Mouse (Mus musculus): Measurements from ENCODE around the gene Gm6020.
A peak's percentile ranks its signal among the peaks of the same experiment; 100 is the strongest.
"Not testable (repeated sequence)": the region's sequence is repeated elsewhere in the genome, so short reads cannot be mapped to it uniquely, and the experiment has no call there.

The Gm6020 gene

DNA sequence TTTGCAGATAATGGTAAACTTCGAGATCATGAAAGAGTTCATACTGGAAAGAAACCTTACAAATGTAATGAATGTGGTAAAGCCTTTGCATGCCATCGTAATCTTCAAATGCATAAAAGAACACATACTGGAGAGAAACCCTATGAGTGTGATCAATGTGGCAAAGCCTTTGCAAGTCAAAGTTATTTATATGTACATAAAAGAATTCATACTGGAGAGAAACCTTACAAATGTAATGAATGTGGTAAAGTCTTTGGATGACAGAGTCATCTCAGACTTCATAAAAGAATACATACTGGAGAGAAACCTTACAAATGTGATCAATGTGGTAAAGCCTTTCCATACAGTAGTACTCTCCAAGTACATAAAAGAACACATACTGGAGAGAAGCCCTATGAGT, at the start of gene Gm6020:
Gene Gm6020, plus strand, starts transcription at position 301 of the 400 bp plus-strand sequence.
- not testable (repeated sequence) for DNase-seq (ENCODE audit: low spot score in 2 of 2)

DNA sequence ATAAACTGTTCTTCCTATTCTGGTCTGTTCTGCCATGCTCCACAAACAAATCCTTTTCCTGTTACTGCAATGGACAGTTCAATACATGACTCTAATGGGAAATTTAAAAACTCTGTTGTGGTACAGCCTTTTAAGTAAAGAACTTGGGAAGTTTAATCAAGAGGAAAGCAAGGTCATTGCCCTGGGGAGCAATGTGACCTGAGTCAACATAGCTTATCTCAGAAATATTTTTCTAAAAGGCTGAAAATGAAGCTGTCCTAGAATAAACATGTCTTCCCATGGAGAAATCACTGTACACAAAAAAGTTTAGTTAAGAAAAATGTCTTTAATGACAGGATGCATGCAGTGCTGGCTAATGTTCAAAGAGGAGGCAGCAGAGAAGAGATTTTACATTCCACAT, 45.0 kb upstream of the Gm6020 start:
- DNase-seq (ENCODE audit: low spot score in 2 of 2), result no peak

- peak; percentile 83 to 88 for DNase-seq (ENCODE audit: low spot score in 2 of 2)
These were observed 43.1 kb upstream of the Gm6020 start, which contains the start of gene Zfp950 for GRCm38 (mm10) chr19:61140342-61141206. Gene Zfp950 (minus strand): TSS chr19:61140840.

- no peak for DNase-seq (ENCODE audit: low spot score in 2 of 2)
These were observed 42.4 kb upstream of the Gm6020 start for GRCm38 (mm10) chr19:61141299-61141698.

DNA sequence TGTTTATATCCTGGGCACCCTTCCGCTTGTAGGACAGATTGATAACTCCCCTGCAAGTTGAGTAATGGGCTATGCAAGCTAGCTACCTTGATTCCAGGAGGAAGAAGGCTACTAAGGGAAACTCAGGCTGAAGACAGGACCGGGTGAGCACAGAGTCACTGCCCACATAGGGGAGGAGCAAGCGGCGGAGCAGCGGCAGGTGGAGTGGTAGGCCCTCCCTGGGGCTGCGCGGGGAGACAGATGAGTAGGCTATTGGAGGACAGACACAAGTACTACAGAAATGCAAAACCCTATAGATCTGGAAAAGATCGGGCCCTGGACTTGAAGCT, 32.4 kb upstream of the Gm6020 start:
- DNase-seq (ENCODE audit: low spot score in 2 of 2), result no peak

DNA sequence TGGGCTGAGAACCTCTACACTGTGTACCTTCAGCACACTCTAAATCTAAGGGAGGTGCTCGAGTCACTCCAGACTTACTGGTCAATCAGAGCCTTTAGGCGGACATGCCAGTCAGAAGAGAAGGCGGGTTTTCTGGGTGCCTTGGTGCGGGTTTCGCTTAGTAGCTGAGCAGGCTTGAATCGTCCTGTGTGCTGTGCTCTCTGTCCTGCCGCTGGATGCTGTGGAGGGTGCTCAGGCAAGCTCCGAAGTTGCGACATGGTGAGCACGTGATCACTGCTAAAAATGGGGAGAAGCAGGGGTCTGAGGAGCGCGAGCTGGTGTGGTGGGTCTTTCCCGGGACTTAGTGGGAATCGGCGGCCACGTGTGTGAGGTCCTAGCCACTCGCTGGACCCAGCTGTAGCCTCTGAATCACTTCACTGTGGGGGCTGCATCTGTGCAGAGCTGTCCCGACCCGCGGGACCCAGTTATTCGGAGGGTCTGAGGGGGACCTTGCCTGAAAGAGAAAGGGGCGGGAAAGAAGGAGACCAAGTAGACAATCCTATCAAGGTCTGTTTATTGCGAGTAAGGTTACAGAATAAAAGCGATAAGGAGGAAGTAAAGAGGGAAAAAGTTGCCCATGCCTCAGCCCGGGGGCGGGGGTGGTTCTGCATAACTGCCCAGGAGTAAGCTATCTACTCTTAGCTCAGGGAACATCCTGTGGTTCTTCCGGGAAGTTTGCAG, 31.8 kb upstream of the Gm6020 start:
- DNase-seq (ENCODE audit: low spot score in 2 of 2), result no peak

- no peak for DNase-seq (ENCODE audit: low spot score in 2 of 2)
These were observed 7.8 kb upstream of the Gm6020 start, which contains the start of gene Gm7102 for GRCm38 (mm10) chr19:61175756-61176324. Gene Gm7102 (minus strand): TSS chr19:61176309.

DNA sequence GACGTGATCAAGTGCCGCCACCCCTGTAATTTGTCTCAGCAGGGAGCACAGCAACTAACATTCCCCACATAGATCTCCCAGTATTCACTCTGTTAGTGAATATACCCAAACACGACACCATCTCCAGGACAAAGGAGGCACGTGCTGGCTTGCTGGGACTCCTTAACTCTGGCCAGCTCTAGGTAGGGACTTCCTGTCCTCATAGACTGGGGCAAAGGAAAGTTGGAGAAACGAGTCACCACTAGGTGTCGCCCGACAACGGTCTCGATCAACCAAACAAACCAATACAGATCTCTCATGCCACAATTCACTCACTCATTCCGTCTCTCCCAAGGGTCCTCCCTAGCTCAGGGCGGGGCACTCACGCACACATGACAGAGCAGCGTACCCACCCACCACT, 15.6 kb downstream of the Gm6020 start:
- DNase-seq (ENCODE audit: low spot score in 2 of 2), result peak; percentile 85 to 88

- peak; percentile 28 to 31 for DNase-seq (ENCODE audit: low spot score in 2 of 2)
These were observed 16.1 kb downstream of the Gm6020 start for GRCm38 (mm10) chr19:61199836-61200235.

GRCm38 (mm10) chr19:61207506-61207905, 23.8 kb downstream of the Gm6020 start:
- not testable (repeated sequence) for DNase-seq (ENCODE audit: low spot score in 2 of 2)

- no peak for DNase-seq (ENCODE audit: low spot score in 2 of 2)
These were observed 40.1 kb downstream of the Gm6020 start for GRCm38 (mm10) chr19:61223706-61224328.

DNA sequence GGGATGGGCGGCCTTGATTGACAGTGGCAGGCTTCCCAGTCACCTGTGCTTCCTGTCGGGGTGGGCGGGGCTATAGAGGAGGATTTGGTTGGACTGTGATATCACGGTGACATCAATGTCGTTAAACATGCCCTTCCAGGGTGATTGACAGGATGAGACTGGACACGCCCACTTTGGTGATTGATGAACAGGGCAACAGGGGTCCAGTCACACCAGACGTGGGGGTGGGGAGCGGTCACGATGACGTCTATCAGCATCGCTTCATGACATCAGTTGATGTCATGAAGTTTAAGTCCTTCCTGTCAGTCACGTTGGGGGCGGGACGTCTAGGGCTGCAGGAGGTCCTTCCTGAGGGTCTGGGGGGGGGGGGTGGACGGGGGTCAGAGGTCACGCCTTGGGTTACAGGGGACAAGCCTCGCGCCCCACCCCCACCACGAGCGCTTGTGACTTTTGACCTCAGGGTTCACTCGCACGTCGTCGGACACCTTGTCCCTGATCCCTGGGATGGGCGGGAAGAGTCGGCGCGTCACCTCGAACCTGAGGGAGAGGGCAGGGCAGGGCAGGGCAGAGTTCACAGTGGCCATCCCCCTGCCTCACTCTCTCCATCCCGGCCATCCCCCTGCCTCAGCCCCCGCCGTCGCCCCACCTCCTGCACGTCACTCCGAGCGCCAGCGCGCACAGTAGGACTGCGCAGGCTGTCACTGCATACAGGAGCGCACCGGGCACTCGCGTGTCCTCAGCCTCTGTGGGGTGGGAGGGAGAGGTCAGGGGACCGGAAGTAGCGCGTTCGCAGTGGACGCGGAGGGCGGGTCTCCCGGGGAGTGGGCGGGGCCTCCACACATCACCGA, 41.2 kb downstream of the Gm6020 start:
- DNase-seq (ENCODE audit: low spot score in 2 of 2), result no peak

- DNase-seq (ENCODE audit: low spot score in 2 of 2), result peak; percentile 82 to 90
These were observed 42.1 kb downstream of the Gm6020 start for GRCm38 (mm10) chr19:61225526-61226400.

- DNase-seq (ENCODE audit: low spot score in 2 of 2), result peak; percentile 77 to 78
These were observed 42.8 kb downstream of the Gm6020 start for GRCm38 (mm10) chr19:61226401-61226927.

DNA sequence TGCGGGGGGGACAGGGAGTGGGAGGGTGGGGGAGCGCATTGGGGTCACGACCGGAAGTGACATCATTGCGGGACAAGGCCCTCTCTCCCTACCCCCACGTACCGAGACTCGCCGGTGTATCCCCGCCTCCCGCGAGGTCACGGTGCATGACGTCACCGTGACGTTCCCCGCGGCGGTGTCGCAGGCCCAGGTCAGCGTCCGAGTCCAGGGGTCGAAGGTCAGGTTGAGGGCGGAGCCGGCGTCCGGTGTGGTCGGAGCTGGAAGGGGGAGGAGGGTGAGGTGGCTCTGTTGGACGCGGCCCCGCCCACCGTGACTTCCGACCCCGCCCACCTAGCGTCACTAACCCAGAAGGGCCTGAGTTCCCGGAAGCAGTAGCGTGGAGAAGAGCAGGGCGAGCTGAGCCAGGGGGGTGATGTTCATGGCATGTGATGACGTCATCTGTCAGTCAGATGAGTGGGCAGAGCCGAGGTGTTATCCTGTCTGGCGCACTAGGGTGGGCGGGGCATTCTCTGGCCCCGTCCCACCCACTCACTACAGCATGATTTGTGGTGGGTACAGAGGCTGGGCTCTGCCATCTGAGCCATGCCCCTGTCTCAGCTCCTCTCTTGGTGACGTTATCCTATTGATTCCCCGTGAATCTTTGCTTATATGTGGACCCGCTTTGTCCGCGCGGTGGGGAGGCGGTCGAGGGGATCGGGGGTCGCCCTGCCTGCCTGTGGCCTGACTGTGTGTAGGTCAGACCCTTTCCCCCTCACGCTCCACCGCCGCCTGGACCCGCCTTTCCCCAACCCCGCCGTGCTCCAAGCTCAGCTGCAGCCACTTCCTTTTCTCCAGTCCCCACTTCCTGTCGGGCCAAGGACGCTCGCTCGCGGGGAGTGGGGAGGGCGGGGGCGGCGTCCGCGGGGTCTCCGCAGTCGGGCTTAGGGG, 43.5 kb downstream of the Gm6020 start:
- peak; percentile 87 to 89 for DNase-seq (ENCODE audit: low spot score in 2 of 2)

GRCm38 (mm10) chr19:61227941-61228701, 44.4 kb downstream of the Gm6020 start, which contains the start of gene Csf2ra:
Gene Csf2ra (minus strand): TSS chr19:61228429.
- no peak for DNase-seq (ENCODE audit: low spot score in 2 of 2)
